Mouse (Mus musculus): ENCODE data around the gene Olfr839-ps1. TPM values are rescaled to one million over a fixed set of nuclear protein-coding genes. Genes with fewer than 3 reads are reported as not detected.

The Olfr839-ps1 gene
- polyA plus RNA-seq (2012; rRNA removed) = not detected in 2 replicates

DNA sequence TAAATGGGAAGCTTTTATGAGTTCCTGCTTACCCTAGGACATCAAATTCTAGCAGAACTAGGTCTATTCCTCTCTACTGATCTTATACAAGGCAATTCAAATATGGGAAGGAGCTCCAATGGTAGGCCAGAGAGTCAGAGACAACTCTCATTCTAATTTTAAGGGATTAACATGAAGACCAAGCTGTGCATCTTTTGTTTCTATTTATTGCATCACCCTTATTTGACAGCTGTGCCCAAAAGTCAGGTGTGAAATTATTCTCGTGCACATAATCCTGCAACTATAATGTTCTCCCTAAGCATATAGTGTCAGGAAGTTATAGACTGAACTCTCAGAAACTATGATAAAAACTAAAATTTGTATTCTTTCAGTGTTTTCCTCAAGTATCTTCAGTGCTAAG, at the start of gene Olfr839-ps1:
Olfr839-ps1 (minus strand) TSS at position 101 of the 400 bp plus-strand sequence.
- Histone ChIP-seq H3K27me3 (ENCODE audit: control insufficient read depth, insufficient read depth, low read length) (no peaks in the 10 kb centered on the region), H3K4me1 (ENCODE audit: control insufficient read depth, insufficient read depth, insufficient read length, low read length) (no peaks in the 10 kb centered on the region), H3K4me3 (ENCODE audit: low read depth, low read length) (no peak within 1 kb of the TSS), H3K36me3 (ENCODE audit: control insufficient read depth, insufficient read depth, low read length) (no peaks in the 10 kb centered on the region), H3K27ac (ENCODE audit: insufficient read depth, low read depth, low read length) (no peak within 1 kb of the TSS)
- TF ChIP-seq CTCF (IDR thresholded peaks at IDR 0.05; ENCODE audit: extremely low read depth, insufficient read length, insufficient replicate concordance, low read depth, low read length) (no peak), POLR2A (IDR thresholded peaks at IDR 0.05; ENCODE audit: low read depth, low read length) (no peak)
- WGBS = 64% methylated on average over 1 of the region's 1 CpGs

DNA sequence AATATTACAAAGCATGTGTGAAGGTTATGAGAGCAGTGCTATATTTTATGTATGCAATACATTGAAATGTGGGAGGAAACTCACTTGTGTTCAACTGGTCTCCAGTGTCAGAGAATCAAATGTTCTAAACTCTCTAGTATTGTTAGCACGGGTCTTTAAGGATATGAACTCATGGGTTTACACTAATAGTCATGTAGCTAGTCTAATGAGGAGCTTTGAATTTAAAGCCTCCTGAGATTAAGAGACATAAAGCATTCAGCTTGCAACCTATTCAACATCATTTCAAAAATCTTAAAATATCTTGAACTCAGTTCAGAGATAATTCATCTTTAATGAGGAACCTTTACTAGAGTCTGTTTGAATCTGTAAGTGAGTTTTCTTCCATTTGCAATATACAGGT, 41.1 kb downstream of the Olfr839-ps1 start, which contains the start of gene Olfr837:
Olfr837 (plus strand) TSS at position 301 of the 400 bp plus-strand sequence.
- 72% methylated on average over 1 of the region's 1 CpGs for WGBS
- no peaks in the 10 kb centered on the region for H3K27me3 ChIP-seq (ENCODE audit: control insufficient read depth, insufficient read depth, low read length)

DNA sequence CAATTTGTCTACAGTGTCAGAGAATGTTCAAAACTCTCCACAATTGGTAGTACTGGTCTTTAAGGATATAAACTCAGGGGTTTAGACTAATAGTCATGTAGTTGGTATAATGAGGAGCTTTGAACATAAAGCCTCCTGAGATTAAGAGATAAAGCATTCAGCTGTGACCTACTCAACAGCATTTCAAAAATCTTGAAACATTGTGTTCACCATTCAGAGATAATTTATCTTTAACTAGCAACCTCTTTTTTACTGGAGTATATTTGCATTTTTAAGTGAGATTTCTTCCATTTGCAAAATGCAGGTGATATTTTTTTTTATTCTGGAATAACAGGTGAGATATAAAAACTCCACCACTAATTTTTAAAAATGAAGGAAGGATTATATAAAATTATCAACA, 57.0 kb downstream of the Olfr839-ps1 start, which contains the start of gene Olfr836:
Olfr836 (plus strand) TSS at position 301 of the 400 bp plus-strand sequence.
- Histone ChIP-seq H3K36me3 (ENCODE audit: control insufficient read depth, insufficient read depth, low read length) (no peaks in the 10 kb centered on the region), H3K4me1 (ENCODE audit: control insufficient read depth, insufficient read depth, insufficient read length, low read length) (no peaks in the 10 kb centered on the region), H3K4me3 (ENCODE audit: low read depth, low read length) (no peak within 1 kb of the TSS), H3K27me3 (ENCODE audit: control insufficient read depth, insufficient read depth, low read length) (no peaks in the 10 kb centered on the region), H3K27ac (ENCODE audit: insufficient read depth, low read depth, low read length) (no peak within 1 kb of the TSS)
- TF ChIP-seq CTCF (IDR thresholded peaks at IDR 0.05; ENCODE audit: extremely low read depth, insufficient read length, insufficient replicate concordance, low read depth, low read length) = no peak
- TF ChIP-seq POLR2A (IDR thresholded peaks at IDR 0.05; ENCODE audit: low read depth, low read length) = no peak

More for the DNA sequence above, 41.1 kb downstream of the Olfr839-ps1 start, which contains the start of gene Olfr837:
- H3K36me3 ChIP-seq (ENCODE audit: control insufficient read depth, insufficient read depth, low read length) = no peaks in the 10 kb centered on the region
- no peaks in the 10 kb centered on the region for H3K4me1 ChIP-seq (ENCODE audit: control insufficient read depth, insufficient read depth, insufficient read length, low read length)
- TF ChIP-seq POLR2A (IDR thresholded peaks at IDR 0.05; ENCODE audit: low read depth, low read length) (no peak), CTCF (IDR thresholded peaks at IDR 0.05; ENCODE audit: extremely low read depth, insufficient read length, insufficient replicate concordance, low read depth, low read length) (no peak)
- H3K4me3 ChIP-seq (ENCODE audit: low read depth, low read length) = no peak within 1 kb of the TSS
- H3K27ac ChIP-seq (ENCODE audit: insufficient read depth, low read depth, low read length) = no peak within 1 kb of the TSS

Other genes with a start within 250 kb of the Olfr839-ps1 start
- not detected in 2 replicates for gene Olfr832, start 240.2 kb downstream of the Olfr839-ps1 start, polyA plus RNA-seq (2012; rRNA removed)
- not detected in 2 replicates for gene Olfr834, start 189.3 kb downstream of the Olfr839-ps1 start, polyA plus RNA-seq (2012; rRNA removed)
- not detected in 2 replicates for gene Olfr835, start 144.6 kb downstream of the Olfr839-ps1 start, polyA plus RNA-seq (2012; rRNA removed)
- gene Olfr836, start 56.9 kb downstream of the Olfr839-ps1 start, polyA plus RNA-seq (2012; rRNA removed) = not detected in 2 replicates
- not detected in 2 replicates for gene Olfr837, start 41.0 kb downstream of the Olfr839-ps1 start, polyA plus RNA-seq (2012; rRNA removed)
- not detected in 2 replicates for gene Olfr843, start 74.7 kb upstream of the Olfr839-ps1 start, polyA plus RNA-seq (2012; rRNA removed)
- gene Olfr844, start 139.0 kb upstream of the Olfr839-ps1 start, polyA plus RNA-seq (2012; rRNA removed) = not detected in 2 replicates
- gene Olfr845, start 159.1 kb upstream of the Olfr839-ps1 start, polyA plus RNA-seq (2012; rRNA removed) = not detected in 2 replicates
- not detected in 2 replicates for gene Olfr846, start 186.7 kb upstream of the Olfr839-ps1 start, polyA plus RNA-seq (2012; rRNA removed)
- gene Olfr847, start 201.4 kb upstream of the Olfr839-ps1 start, polyA plus RNA-seq (2012; rRNA removed) = not detected in 2 replicates